Mouse (Mus musculus) kidney, adult 10 weeks (tissue): Measurements from ENCODE around the gene Olfr608. TPM values are rescaled to one million over a fixed set of nuclear protein-coding genes. Genes with fewer than 3 reads are reported as not detected.

Experiments used
- polyA plus RNA-seq: library from polyadenylated mRNA; stranded (reverse); fragments of 350-450 nt; fragmentation: Illumina TruSeq; extraction: RNeasy Lipid Tissue Mini Kit (QIAGEN cat#74804); gene quantifications from one replicate; pipeline ENCODE4 v1.2.3, GENCODE M21; 2014; ENCODE audit warnings: low read depth, low replicate concordance

Olfr608 gene
- not detected for polyA plus RNA-seq

GRCm38 (mm10) chr7:103469577-103469976 lies at the start of gene Olfr608:
Olfr608 (plus strand) TSS chr7:103469877.

GRCm38 (mm10) chr7:103445339-103445738 lies 24.3 kb upstream of the Olfr608 start, which contains the start of gene Olfr605:
Olfr605 (minus strand) TSS chr7:103445439.

GRCm38 (mm10) chr7:103448746-103449145 lies 20.9 kb upstream of the Olfr608 start, which contains the start of gene Olfr606:
Olfr606 (plus strand) TSS chr7:103449046.

GRCm38 (mm10) chr7:103497962-103498361 lies 28.3 kb downstream of the Olfr608 start, which contains the start of gene Olfr609:
Olfr609 (minus strand) TSS chr7:103498062.

GRCm38 (mm10) chr7:103512022-103512421 lies 42.3 kb downstream of the Olfr608 start, which contains the start of gene Olfr610:
Olfr610 (minus strand) TSS chr7:103512122.

GRCm38 (mm10) chr7:103520746-103521145 lies 51.1 kb downstream of the Olfr608 start, which contains the start of gene Olfr611:
Olfr611 (minus strand) TSS chr7:103520846.

Other genes starting within 250 kb of the Olfr608 start
- not detected for gene Usp17ld, start 217.4 kb upstream of the Olfr608 start, polyA plus RNA-seq
- not detected for gene Olfr596, start 164.2 kb upstream of the Olfr608 start, polyA plus RNA-seq
- not detected for gene Olfr597, start 153.6 kb upstream of the Olfr608 start, polyA plus RNA-seq
- not detected for gene Olfr598, start 146.3 kb upstream of the Olfr608 start, polyA plus RNA-seq
- gene Olfr599, start 134.0 kb upstream of the Olfr608 start, polyA plus RNA-seq = not detected
- gene Olfr600, start 120.2 kb upstream of the Olfr608 start, polyA plus RNA-seq = not detected
- gene Olfr601, start 107.2 kb upstream of the Olfr608 start, polyA plus RNA-seq = not detected
- not detected for gene Olfr603, start 83.7 kb upstream of the Olfr608 start, polyA plus RNA-seq
- not detected for gene Usp17lc, start 54.8 kb upstream of the Olfr608 start, polyA plus RNA-seq
- gene Olfr605, start 24.4 kb upstream of the Olfr608 start, polyA plus RNA-seq = not detected
- gene Olfr606, start 20.8 kb upstream of the Olfr608 start, polyA plus RNA-seq = not detected
- not detected for gene Olfr607, start 5.7 kb upstream of the Olfr608 start, polyA plus RNA-seq
- gene Olfr609, start 28.2 kb downstream of the Olfr608 start, polyA plus RNA-seq = not detected
- gene Olfr610, start 42.2 kb downstream of the Olfr608 start, polyA plus RNA-seq = not detected
- not detected for gene Olfr611, start 51.0 kb downstream of the Olfr608 start, polyA plus RNA-seq
- gene Olfr612, start 72.8 kb downstream of the Olfr608 start, polyA plus RNA-seq = not detected
- not detected for gene Olfr613, start 78.2 kb downstream of the Olfr608 start, polyA plus RNA-seq
- not detected for gene Olfr615, start 86.2 kb downstream of the Olfr608 start, polyA plus RNA-seq
- not detected for gene Olfr616, start 99.3 kb downstream of the Olfr608 start, polyA plus RNA-seq
- not detected for gene Olfr617, start 103.2 kb downstream of the Olfr608 start, polyA plus RNA-seq
- gene Olfr618, start 120.2 kb downstream of the Olfr608 start, polyA plus RNA-seq = not detected
- not detected for gene Olfr619, start 130.7 kb downstream of the Olfr608 start, polyA plus RNA-seq
- not detected for gene Olfr620, start 142.7 kb downstream of the Olfr608 start, polyA plus RNA-seq
- not detected for gene Olfr622, start 172.8 kb downstream of the Olfr608 start, polyA plus RNA-seq
- not detected for gene Olfr623, start 193.8 kb downstream of the Olfr608 start, polyA plus RNA-seq
- gene Olfr624, start 201.3 kb downstream of the Olfr608 start, polyA plus RNA-seq = 0.44 TPM
- gene Olfr625-ps1, start 212.8 kb downstream of the Olfr608 start, polyA plus RNA-seq = not detected
- gene Olfr243, start 244.8 kb downstream of the Olfr608 start, polyA plus RNA-seq = not detected